Mouse (Mus musculus): ENCODE results near the gene 4930518I15Rik. TPM values are rescaled to one million over a fixed set of nuclear protein-coding genes. Genes with fewer than 3 reads are reported as not detected.
"Not testable (repeated sequence)": the region's sequence is repeated elsewhere in the genome, so short reads cannot be mapped to it uniquely, and the experiment has no call there.

Gene 4930518I15Rik
- polyA plus RNA-seq, 1 experiment from 2014 or later: 8.0 TPM

DNA sequence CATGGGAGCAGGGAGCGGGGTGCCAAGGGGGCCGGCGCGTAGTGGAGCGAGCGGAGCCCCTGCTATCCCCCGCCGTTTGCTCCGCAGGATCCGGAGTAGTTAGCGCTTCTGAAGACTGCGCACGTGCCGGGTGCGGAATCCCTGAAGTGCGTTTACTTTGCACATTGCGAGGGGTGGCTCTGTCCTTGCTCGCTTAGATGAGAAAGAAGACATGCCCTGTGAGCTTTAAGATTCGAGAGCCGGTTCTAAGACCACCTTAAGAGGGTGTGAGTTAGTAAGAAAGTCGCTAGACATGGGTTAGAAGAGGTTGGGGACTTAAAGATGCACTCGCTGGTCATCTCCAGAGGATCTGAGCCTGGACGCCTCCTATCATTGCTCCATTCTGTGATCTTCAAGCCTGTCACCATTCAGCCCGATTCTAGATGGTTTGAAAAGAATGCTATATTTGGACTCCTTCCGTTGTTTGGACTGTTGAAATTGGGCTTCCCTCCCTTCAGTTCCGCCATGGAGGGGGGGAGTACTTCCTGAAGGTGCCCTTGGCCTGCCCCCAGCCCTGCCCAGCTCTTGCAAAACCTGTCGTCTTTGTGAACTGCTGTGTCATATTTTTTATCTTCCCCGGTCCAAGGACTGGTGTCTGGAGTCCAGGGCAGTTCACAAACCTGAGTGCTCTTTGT, 5.9 kb upstream of the 4930518I15Rik start:
- no peak for ATAC-seq (ENCODE audit: low FRiP score, low TSS enrichment)
- peak overlapping the region; percentile 91 for H3K4me2 ChIP-seq (replicated peaks; ENCODE audit: low read depth, low read length)
- H3K9ac ChIP-seq (replicated peaks; ENCODE audit: low read length): peak overlapping the region; percentile 92
- peaks cover 27% of the 10 kb centered on the region for H3K36me3 ChIP-seq (ENCODE audit: insufficient read depth, low read length)
- WGBS: under 1% methylated on average over 28 of the region's 28 CpGs
- H3K4me3 ChIP-seq (ENCODE audit: low read length): peak overlapping the region; percentile 84
- H3K9me3 ChIP-seq (ENCODE audit: low read length): no peaks in the 10 kb centered on the region
- H3K27ac ChIP-seq (ENCODE audit: low read length): peak overlapping the region; percentile 86
- H3K4me1 ChIP-seq (ENCODE audit: insufficient read depth, low read length): peaks cover 17% of the 10 kb centered on the region
- H3K27me3 ChIP-seq (ENCODE audit: insufficient read depth, low read length): no peaks in the 10 kb centered on the region

DNA sequence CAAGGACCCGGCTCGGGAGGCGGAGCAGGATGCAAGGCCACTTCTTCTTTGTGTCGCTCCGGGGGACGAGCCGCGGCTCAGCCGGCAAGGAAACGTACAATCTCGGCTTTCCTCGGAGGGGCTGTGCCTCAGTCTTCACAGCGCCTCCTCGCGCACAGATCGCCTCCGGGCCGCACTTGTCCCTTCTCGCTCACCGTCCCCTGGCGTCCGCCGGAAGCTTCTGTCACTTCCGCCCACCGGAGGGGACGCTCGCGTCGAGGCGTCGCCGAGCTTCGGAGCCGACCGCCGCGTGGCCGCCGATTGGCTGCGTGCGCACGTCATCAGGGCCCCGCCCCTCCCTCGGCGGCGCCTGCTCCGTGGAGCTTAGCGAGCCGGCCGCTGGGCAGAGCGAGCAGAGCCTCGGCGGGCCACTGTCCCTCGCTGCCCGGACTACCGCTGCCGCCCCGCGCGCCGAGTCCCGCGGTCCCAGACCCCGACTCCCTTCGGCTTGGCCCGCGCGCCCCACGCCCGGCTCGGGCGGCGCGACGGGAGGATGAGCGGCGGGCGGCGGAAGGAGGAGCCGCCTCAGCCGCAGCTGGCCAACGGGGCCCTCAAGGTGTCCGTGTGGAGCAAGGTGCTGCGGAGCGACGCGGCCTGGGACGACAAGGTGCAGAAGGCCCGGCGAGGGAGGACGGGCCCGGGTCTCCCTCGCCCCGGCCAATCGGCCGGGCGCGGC, 5.2 kb upstream of the 4930518I15Rik start, which contains the start of gene Rab5if:
Gene Rab5if (plus strand): TSS at position 357 of the 715 bp plus-strand sequence.
- Histone ChIP-seq H3K9ac (replicated peaks; ENCODE audit: low read length) (peak within 1 kb of the TSS; percentile 92), H3K9me3 (ENCODE audit: low read length) (no peaks in the 10 kb centered on the region), H3K4me2 (replicated peaks; ENCODE audit: low read depth, low read length) (peak within 1 kb of the TSS; percentile 91), H3K4me3 (ENCODE audit: low read length) (peak within 1 kb of the TSS; percentile 84), H3K27me3 (ENCODE audit: insufficient read depth, low read length) (no peaks in the 10 kb centered on the region), H3K36me3 (ENCODE audit: insufficient read depth, low read length) (peaks cover 26% of the 10 kb centered on the region), H3K4me1 (ENCODE audit: insufficient read depth, low read length) (peaks cover 17% of the 10 kb centered on the region), H3K27ac (ENCODE audit: low read length) (peak within 1 kb of the TSS; percentile 96)
- WGBS: under 1% methylated on average over 94 of the region's 98 CpGs
- ATAC-seq (ENCODE audit: low FRiP score, low TSS enrichment): peak; percentile 97

DNA sequence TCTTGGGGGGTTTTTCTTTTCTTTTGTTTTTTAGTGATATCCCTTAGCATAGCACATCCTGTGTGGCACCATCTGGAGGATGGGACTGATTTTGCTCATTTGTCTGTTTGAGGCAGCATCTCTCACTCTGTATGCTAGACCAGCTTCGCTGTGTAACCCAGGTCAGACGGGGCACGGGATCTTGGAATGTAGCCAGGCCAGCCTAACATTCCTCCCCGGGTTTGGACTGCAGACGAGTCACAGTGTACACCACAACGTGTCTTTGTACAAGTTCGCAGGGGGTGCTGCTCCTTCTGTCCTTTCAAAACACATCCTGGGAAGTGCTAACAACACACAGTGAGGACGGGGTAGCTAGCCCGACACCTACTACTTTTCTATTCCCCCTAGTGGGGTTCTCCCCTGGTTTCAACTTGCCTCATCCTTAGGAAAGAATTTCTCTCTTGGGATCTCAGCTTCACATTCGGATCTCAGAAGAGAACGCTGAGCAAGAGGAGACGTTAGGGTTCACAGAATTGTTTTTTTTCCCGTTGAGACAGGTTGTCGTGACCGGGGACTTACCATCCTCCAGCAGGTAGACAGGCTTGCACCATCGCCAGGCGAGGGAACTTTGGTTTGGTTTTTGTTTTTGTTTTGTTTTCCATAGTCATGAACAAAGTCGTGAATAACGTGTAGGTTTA, 4.4 kb upstream of the 4930518I15Rik start:
- H3K9me3 ChIP-seq (ENCODE audit: low read length): no peaks in the 10 kb centered on the region
- H3K36me3 ChIP-seq (ENCODE audit: insufficient read depth, low read length): peaks cover 22% of the 10 kb centered on the region
- H3K27me3 ChIP-seq (ENCODE audit: insufficient read depth, low read length): no peaks in the 10 kb centered on the region
- peaks cover 17% of the 10 kb centered on the region for H3K4me1 ChIP-seq (ENCODE audit: insufficient read depth, low read length)
- 0% methylated on average over 19 of the region's 19 CpGs for WGBS
- peak; percentile 25; the same call in 1 of the 2 replicates for ATAC-seq (ENCODE audit: low FRiP score, low TSS enrichment)
- H3K4me2 ChIP-seq (replicated peaks; ENCODE audit: low read depth, low read length): peak overlapping the region; percentile 77
- peak overlapping the region; percentile 84 for H3K4me3 ChIP-seq (ENCODE audit: low read length)
- H3K27ac ChIP-seq (ENCODE audit: low read length): peak overlapping the region; percentile 96
- H3K9ac ChIP-seq (replicated peaks; ENCODE audit: low read length): peak overlapping the region; percentile 73

DNA sequence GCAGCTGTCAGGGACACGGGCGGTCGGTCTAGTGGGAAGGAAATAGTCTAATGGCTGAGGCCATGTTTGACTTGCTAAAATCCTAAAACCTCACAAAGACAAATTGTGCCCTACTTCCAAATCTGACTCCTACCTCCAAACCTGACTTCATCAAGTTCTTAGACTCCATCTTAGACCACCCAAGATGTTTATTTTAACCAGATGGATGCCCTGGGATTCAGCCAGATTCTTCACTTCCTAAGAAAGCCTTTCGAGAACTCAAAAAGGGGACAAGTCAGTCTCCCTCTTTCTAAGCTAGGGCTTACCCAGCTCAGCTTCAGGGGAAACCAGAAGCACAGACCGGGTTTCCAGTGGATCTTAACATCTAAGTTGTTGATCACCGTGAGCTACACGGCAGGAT, 925 bp upstream of the 4930518I15Rik start:
- ATAC-seq (ENCODE audit: low FRiP score, low TSS enrichment): no peak
- Histone ChIP-seq H3K4me1 (ENCODE audit: insufficient read depth, low read length) (peaks cover 7% of the 10 kb centered on the region), H3K4me3 (ENCODE audit: low read length) (no peak overlapping the region), H3K9me3 (ENCODE audit: low read length) (no peaks in the 10 kb centered on the region), H3K36me3 (ENCODE audit: insufficient read depth, low read length) (peaks cover 17% of the 10 kb centered on the region), H3K27ac (ENCODE audit: low read length) (peak overlapping the region; percentile 65; the same call in 1 of the 2 replicates), H3K9ac (replicated peaks; ENCODE audit: low read length) (no peak overlapping the region), H3K4me2 (replicated peaks; ENCODE audit: low read depth, low read length) (no peak overlapping the region), H3K27me3 (ENCODE audit: insufficient read depth, low read length) (no peaks in the 10 kb centered on the region)
- WGBS: 71% methylated on average over 7 of the region's 7 CpGs

DNA sequence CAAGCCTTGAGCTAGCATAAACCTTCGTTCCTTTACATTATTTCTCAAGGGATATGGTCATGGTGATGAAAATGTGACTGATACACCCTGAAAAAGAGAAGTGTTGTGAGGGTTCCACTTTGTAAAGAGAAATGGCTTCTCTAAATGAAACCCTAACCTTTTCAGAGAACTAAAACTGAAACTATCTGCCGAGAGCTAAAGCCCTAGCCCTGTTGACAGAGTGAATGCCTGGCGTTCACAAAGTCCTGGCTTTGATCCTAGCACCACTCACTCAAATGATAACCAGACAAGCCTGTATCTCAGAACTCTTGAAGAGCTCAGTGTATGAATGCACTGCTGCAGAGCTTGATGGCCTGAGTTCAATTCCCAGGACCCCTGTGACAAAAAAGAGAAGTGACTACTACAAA, 358 bp downstream of the 4930518I15Rik start:
- 73% methylated on average over 3 of the region's 3 CpGs for WGBS
- H3K9me3 ChIP-seq (ENCODE audit: low read length): no peaks in the 10 kb centered on the region
- H3K4me2 ChIP-seq (replicated peaks; ENCODE audit: low read depth, low read length): no peak overlapping the region
- peaks cover 7% of the 10 kb centered on the region for H3K4me1 ChIP-seq (ENCODE audit: insufficient read depth, low read length)
- no peaks in the 10 kb centered on the region for H3K27me3 ChIP-seq (ENCODE audit: insufficient read depth, low read length)
- H3K9ac ChIP-seq (replicated peaks; ENCODE audit: low read length): no peak overlapping the region
- no peak overlapping the region for H3K4me3 ChIP-seq (ENCODE audit: low read length)
- no peak overlapping the region for H3K27ac ChIP-seq (ENCODE audit: low read length)
- peaks cover 17% of the 10 kb centered on the region for H3K36me3 ChIP-seq (ENCODE audit: insufficient read depth, low read length)
- no peak for ATAC-seq (ENCODE audit: low FRiP score, low TSS enrichment)

DNA sequence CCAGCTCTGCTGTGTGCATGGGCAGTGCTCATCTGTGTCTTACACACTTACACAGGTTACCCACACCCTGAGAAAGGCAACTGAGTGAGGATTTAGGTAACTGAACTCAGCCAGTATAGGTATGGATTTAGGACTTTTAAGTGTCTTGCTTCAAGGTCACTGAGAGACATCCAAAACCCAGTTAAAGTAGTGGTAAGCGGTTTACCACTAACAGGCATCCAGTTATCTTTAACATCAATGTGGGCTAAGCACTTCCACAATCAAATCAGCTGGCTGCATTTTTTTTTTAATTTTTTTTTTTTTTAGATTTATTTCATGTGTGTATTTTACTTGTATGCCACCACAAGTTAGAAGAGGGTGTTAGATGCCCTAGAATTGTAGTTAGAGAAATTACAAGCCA, 1.4 kb downstream of the 4930518I15Rik start:
- Histone ChIP-seq H3K9me3 (ENCODE audit: low read length) (no peaks in the 10 kb centered on the region), H3K4me1 (ENCODE audit: insufficient read depth, low read length) (no peaks in the 10 kb centered on the region), H3K36me3 (ENCODE audit: insufficient read depth, low read length) (peaks cover 25% of the 10 kb centered on the region), H3K27ac (ENCODE audit: low read length) (no peak overlapping the region), H3K4me2 (replicated peaks; ENCODE audit: low read depth, low read length) (no peak overlapping the region), H3K27me3 (ENCODE audit: insufficient read depth, low read length) (no peaks in the 10 kb centered on the region), H3K4me3 (ENCODE audit: low read length) (no peak overlapping the region), H3K9ac (replicated peaks; ENCODE audit: low read length) (no peak overlapping the region)
- ATAC-seq (ENCODE audit: low FRiP score, low TSS enrichment): no peak
- 90% methylated on average over 1 of the region's 1 CpGs for WGBS

DNA sequence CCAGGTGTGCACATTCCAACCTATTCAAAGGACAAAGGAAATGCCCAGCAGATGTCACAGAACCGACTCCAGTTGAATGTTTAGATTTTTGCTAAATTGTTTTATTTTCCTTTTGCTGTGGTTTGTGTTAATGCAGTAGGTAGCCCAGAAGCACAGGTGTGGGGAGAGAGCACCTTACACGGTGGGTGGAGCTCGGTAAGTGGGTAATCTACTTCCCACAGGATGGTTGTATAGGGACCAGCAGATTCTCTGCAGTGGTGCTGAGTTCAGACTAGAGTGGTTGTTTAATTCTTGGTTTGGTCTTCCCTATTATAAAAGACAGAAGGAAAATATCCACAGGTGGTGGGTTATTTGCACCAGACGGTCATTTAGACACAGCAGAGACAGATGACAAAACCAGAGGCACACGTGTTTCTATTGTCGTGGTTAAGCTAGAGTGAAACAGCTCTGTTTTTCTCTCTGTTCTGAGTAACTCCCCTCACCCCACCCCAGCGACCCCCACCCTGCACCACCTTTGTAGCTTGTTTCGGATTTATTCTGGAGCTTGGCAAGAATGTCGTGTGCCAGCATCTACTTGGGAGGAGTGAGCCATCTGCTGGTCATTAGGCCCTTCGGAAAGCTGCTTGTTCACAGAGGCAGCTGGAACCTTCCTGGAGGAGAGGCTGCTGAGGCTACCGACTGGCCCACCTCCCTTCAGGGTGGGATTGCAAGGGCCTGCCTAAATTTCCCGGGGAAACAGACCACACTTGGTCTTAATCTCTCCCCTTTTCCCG, 3.6 kb downstream of the 4930518I15Rik start:
- WGBS: 52% methylated on average over 13 of the region's 13 CpGs
- not testable (repeated sequence) for H3K4me3 ChIP-seq (ENCODE audit: low read length); H3K27ac ChIP-seq (ENCODE audit: low read length); H3K4me1 ChIP-seq (ENCODE audit: insufficient read depth, low read length); H3K4me2 ChIP-seq (replicated peaks; ENCODE audit: low read depth, low read length); H3K9me3 ChIP-seq (ENCODE audit: low read length); H3K9ac ChIP-seq (replicated peaks; ENCODE audit: low read length); H3K27me3 ChIP-seq (ENCODE audit: insufficient read depth, low read length)
- ATAC-seq (ENCODE audit: low FRiP score, low TSS enrichment): 0 out of 2 replicates have a peak, but pooled peaks have one; percentile 37
- peaks cover 44% of the 10 kb centered on the region for H3K36me3 ChIP-seq (ENCODE audit: insufficient read depth, low read length)

DNA sequence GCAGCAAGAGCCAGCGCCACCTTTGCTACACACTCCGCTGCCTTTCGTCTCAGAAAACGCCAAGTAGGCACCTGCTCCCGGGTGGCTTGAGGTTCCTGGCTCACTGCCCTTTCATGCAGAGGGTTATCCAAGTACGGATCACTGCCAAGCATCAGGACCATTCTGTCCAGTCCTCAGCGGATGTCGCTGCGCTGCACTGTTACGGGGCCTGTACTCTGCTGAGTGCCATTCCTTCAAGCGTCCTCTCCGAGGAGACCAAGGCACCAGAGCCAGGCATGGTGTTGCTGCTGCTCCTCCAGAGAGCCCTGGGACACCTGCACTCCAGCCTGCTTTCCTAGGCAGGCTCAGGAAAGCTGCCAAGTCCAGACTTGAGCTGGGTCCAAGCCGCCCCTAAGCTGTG, 4.2 kb downstream of the 4930518I15Rik start:
- peaks cover 39% of the 10 kb centered on the region for H3K36me3 ChIP-seq (ENCODE audit: insufficient read depth, low read length)
- not testable (repeated sequence) for ATAC-seq (ENCODE audit: low FRiP score, low TSS enrichment); H3K27me3 ChIP-seq (ENCODE audit: insufficient read depth, low read length); H3K27ac ChIP-seq (ENCODE audit: low read length); H3K9me3 ChIP-seq (ENCODE audit: low read length); H3K4me3 ChIP-seq (ENCODE audit: low read length); H3K4me1 ChIP-seq (ENCODE audit: insufficient read depth, low read length); H3K9ac ChIP-seq (replicated peaks; ENCODE audit: low read length); H3K4me2 ChIP-seq (replicated peaks; ENCODE audit: low read depth, low read length)
- WGBS: 81% methylated on average over 8 of the region's 13 CpGs

DNA sequence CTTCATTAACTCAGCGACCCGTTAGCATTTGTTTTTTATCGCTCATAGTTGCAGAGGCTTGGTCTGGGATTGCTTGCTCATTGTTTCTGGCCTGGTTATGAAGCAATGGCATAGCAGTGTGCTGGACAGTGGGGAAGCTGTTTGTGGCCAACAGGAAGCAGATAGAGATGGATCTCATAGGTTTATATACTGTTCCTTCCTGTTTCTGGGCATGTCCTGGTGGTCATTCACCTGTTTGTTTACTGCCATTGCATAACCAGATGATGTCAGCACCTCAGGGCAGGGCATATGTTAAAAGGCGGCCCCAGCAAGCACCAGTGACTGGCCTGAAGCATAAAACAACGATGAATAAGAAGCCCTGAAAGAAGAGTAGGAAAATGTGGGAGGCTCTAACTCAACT, 7.2 kb downstream of the 4930518I15Rik start:
- no peak for ATAC-seq (ENCODE audit: low FRiP score, low TSS enrichment)
- Histone ChIP-seq H3K9ac (replicated peaks; ENCODE audit: low read length) (no peak overlapping the region), H3K36me3 (ENCODE audit: insufficient read depth, low read length) (peaks cover 45% of the 10 kb centered on the region), H3K4me1 (ENCODE audit: insufficient read depth, low read length) (peaks cover 2% of the 10 kb centered on the region; the same call in 1 of the 2 replicates), H3K27ac (ENCODE audit: low read length) (no peak overlapping the region), H3K27me3 (ENCODE audit: insufficient read depth, low read length) (no peaks in the 10 kb centered on the region), H3K4me3 (ENCODE audit: low read length) (no peak overlapping the region), H3K9me3 (ENCODE audit: low read length) (no peaks in the 10 kb centered on the region), H3K4me2 (replicated peaks; ENCODE audit: low read depth, low read length) (no peak overlapping the region)
- 85% methylated on average over 5 of the region's 5 CpGs for WGBS

All from kidney, embryonic 16.5 days (tissue).